Mouse (Mus musculus) urinary bladder, postnatal 14 days (tissue): ENCODE data around the gene Cd28.
A peak's percentile ranks its signal among the peaks of the same experiment; 100 is the strongest.

Experiments used
- DNase-seq: peaks from one replicate; pipeline ENCODE4 v3.0.0; 2021; ENCODE audit warnings: low spot score

Gene Cd28

GRCm38 (mm10) chr1:60716567-60716966 lies at the start of gene Cd28:
TSS of gene Cd28 (plus strand) at chr1:60716800.
- no peak for DNase-seq

GRCm38 (mm10) chr1:60667873-60668616 lies 48.6 kb upstream of the Cd28 start:
- peak; percentile 41 for DNase-seq

GRCm38 (mm10) chr1:60669048-60669447 lies 47.6 kb upstream of the Cd28 start:
- DNase-seq, result peak; percentile 29

- DNase-seq, result no peak
Observed at GRCm38 (mm10) chr1:60669664-60670063, 46.9 kb upstream of the Cd28 start.

GRCm38 (mm10) chr1:60670172-60670571 lies 46.4 kb upstream of the Cd28 start:
- no peak for DNase-seq

GRCm38 (mm10) chr1:60683766-60684165 lies 32.8 kb upstream of the Cd28 start:
- DNase-seq, result no peak

GRCm38 (mm10) chr1:60696115-60696895 lies 20.3 kb upstream of the Cd28 start:
- no peak for DNase-seq

- DNase-seq, result no peak
Observed at GRCm38 (mm10) chr1:60702641-60703040, 14.0 kb upstream of the Cd28 start.

- DNase-seq, result no peak
Observed at GRCm38 (mm10) chr1:60713238-60713637, 3.4 kb upstream of the Cd28 start.

GRCm38 (mm10) chr1:60715651-60716196 lies 876 bp upstream of the Cd28 start:
- DNase-seq, result no peak

- no peak for DNase-seq
Observed at GRCm38 (mm10) chr1:60718580-60718979, 2.0 kb downstream of the Cd28 start.

- DNase-seq, result no peak
Observed at GRCm38 (mm10) chr1:60723555-60723954, 7.0 kb downstream of the Cd28 start.

GRCm38 (mm10) chr1:60731940-60732339 lies 15.3 kb downstream of the Cd28 start:
- no peak for DNase-seq

GRCm38 (mm10) chr1:60735072-60735907 lies 18.7 kb downstream of the Cd28 start:
- DNase-seq, result no peak

GRCm38 (mm10) chr1:60735908-60736280 lies 19.3 kb downstream of the Cd28 start:
- no peak for DNase-seq

- DNase-seq, result no peak
Observed at GRCm38 (mm10) chr1:60744266-60744665, 27.7 kb downstream of the Cd28 start.

GRCm38 (mm10) chr1:60745664-60746063 lies 29.1 kb downstream of the Cd28 start:
- no peak for DNase-seq

- DNase-seq, result no peak
Observed at GRCm38 (mm10) chr1:60746153-60746552, 29.6 kb downstream of the Cd28 start.

GRCm38 (mm10) chr1:60746856-60747255 lies 30.3 kb downstream of the Cd28 start:
- DNase-seq, result no peak

- no peak for DNase-seq
Observed at GRCm38 (mm10) chr1:60748286-60748685, 31.7 kb downstream of the Cd28 start.

- no peak for DNase-seq
Observed at GRCm38 (mm10) chr1:60748936-60749335, 32.3 kb downstream of the Cd28 start.

GRCm38 (mm10) chr1:60749346-60749840 lies 32.8 kb downstream of the Cd28 start:
- no peak for DNase-seq
